Mouse (Mus musculus) neural tube, embryonic 15.5 days (tissue): ENCODE data around the gene Mdga1. TPM values are rescaled to one million over a fixed set of nuclear protein-coding genes. Genes with fewer than 3 reads are reported as not detected.

Experiments
- ATAC-seq: fragments of 200-750 bp; cut with Nextera tagmentation; 2 replicates; pipeline ENCODE4 v1.8.0; 2017; ENCODE audit warnings: mild to moderate bottlenecking, moderate TSS enrichment, moderate library complexity; ENCODE audit not compliant: low FRiP score
- H3K27ac ChIP-seq: fragments of 300-500 bp; sonication (generic); replicated peaks from 2 replicates; pipeline ENCODE4 v1.5.1; 2015; ENCODE audit warnings: mild to moderate bottlenecking, inconsistent platforms
- H3K27me3 ChIP-seq: fragments of 300-500 bp; sonication (generic); replicated peaks from 2 replicates; pipeline ENCODE4 v1.6.1; 2015; ENCODE audit warnings: inconsistent platforms
- H3K36me3 ChIP-seq: fragments of 300-500 bp; sonication (generic); 2 replicates; pipeline ENCODE4 v1.6.1; 2015; ENCODE audit warnings: inconsistent platforms
- H3K4me1 ChIP-seq: fragments of 300-500 bp; sonication (generic); 2 replicates; pipeline ENCODE4 v1.6.1; 2015; ENCODE audit warnings: inconsistent platforms
- H3K4me2 ChIP-seq: fragments of 300-500 bp; sonication (generic); 2 replicates; pipeline ENCODE4 v1.6.1; 2015; ENCODE audit warnings: inconsistent platforms, mild to moderate bottlenecking, moderate library complexity
- H3K4me3 ChIP-seq: fragments of 300-500 bp; sonication (generic); replicated peaks from 2 replicates; pipeline ENCODE4 v1.5.1; 2015; ENCODE audit warnings: mild to moderate bottlenecking, inconsistent platforms
- H3K9ac ChIP-seq: fragments of 300-500 bp; sonication (generic); replicated peaks from 2 replicates; pipeline ENCODE4 v1.6.1; 2015; ENCODE audit warnings: mild to moderate bottlenecking, inconsistent platforms
- H3K9me3 ChIP-seq: fragments of 300-500 bp; sonication (generic); replicated peaks from 2 replicates; pipeline ENCODE4 v1.6.1; 2016; ENCODE audit warnings: inconsistent platforms
- WGBS: fragments of 180-500 bp; shearing (Covaris S2); methylation state at CpG from one replicate; pipeline ENCODE4 v1.1.7; 2015; ENCODE audit warnings: mixed read lengths; 5-methylcytosine and 5-hydroxymethylcytosine counted together
- polyA plus RNA-seq: library from polyadenylated mRNA; unstranded; fragments of >200 nt; fragmentation: Nextera tagmentation; extraction: Ambion mirVana; gene quantifications from 2 replicates; pipeline ENCODE4 v1.2.1, GENCODE M21; 2015

Mdga1 gene
- polyA plus RNA-seq, 1 experiment from 2014 or later: 10.9 TPM

GRCm38 (mm10) chr17:29918791-29919551, 50.9 kb downstream of the Mdga1 start:
- H3K4me2 ChIP-seq: no peak overlapping the region
- H3K9me3 ChIP-seq: no peaks in the 10 kb centered on the region
- peaks cover 25% of the 10 kb centered on the region for H3K4me1 ChIP-seq
- H3K36me3 ChIP-seq: no peaks in the 10 kb centered on the region
- WGBS: 38% methylated on average over 13 of the region's 13 CpGs
- H3K4me3 ChIP-seq: no peak overlapping the region
- H3K9ac ChIP-seq: no peak overlapping the region
- H3K27ac ChIP-seq: peak overlapping the region; percentile 48
- no peaks in the 10 kb centered on the region for H3K27me3 ChIP-seq
- ATAC-seq: peak; percentile 73; the same call in 1 of the 2 replicates

DNA sequence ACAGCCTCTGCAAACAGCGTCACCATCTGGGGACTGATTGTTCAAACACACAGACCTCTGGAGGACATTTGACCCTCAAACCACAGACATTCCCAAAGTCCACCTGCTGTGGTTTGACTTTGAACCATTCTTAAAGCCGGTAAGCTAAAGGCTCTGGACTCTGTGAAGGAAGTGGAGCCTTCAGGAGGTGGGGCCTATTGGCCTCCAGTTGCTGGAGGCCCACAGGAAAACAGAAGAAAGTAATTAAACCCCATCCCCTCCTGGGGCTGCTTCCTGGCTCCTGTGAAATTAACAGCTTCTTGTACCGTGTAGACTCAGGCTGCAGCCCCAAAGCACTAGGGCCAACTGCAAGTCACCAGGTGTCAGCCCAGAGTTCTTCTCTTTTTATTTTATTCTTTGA, 52.9 kb downstream of the Mdga1 start:
- no peak for ATAC-seq
- Histone ChIP-seq H3K4me1 (peaks cover 29% of the 10 kb centered on the region), H3K27me3 (no peaks in the 10 kb centered on the region), H3K4me3 (no peak overlapping the region), H3K27ac (no peak overlapping the region), H3K36me3 (no peaks in the 10 kb centered on the region), H3K9ac (no peak overlapping the region), H3K9me3 (no peaks in the 10 kb centered on the region), H3K4me2 (no peak overlapping the region)
- 17% methylated on average over 3 of the region's 3 CpGs for WGBS

- H3K4me1 ChIP-seq: peaks cover 28% of the 10 kb centered on the region
- 45% methylated on average over 10 of the region's 10 CpGs for WGBS
- no peak overlapping the region for H3K27ac ChIP-seq
- H3K9ac ChIP-seq: no peak overlapping the region
- no peak overlapping the region for H3K4me2 ChIP-seq
- no peaks in the 10 kb centered on the region for H3K27me3 ChIP-seq
- H3K4me3 ChIP-seq: no peak overlapping the region
- no peaks in the 10 kb centered on the region for H3K36me3 ChIP-seq
- no peaks in the 10 kb centered on the region for H3K9me3 ChIP-seq
- no peak for ATAC-seq
Observed at GRCm38 (mm10) chr17:29915820-29916219, 54.1 kb downstream of the Mdga1 start.

- ATAC-seq: no peak
- Histone ChIP-seq H3K4me2 (no peak overlapping the region), H3K27me3 (no peaks in the 10 kb centered on the region), H3K27ac (no peak overlapping the region), H3K9me3 (no peaks in the 10 kb centered on the region), H3K36me3 (no peaks in the 10 kb centered on the region), H3K9ac (no peak overlapping the region), H3K4me3 (no peak overlapping the region), H3K4me1 (peaks cover 7% of the 10 kb centered on the region)
- 90% methylated on average over 16 of the region's 16 CpGs for WGBS
Observed at GRCm38 (mm10) chr17:29913301-29913965, 56.5 kb downstream of the Mdga1 start.

- H3K9me3 ChIP-seq: no peaks in the 10 kb centered on the region
- H3K4me2 ChIP-seq: no peak overlapping the region
- H3K27ac ChIP-seq: no peak overlapping the region
- H3K9ac ChIP-seq: no peak overlapping the region
- ATAC-seq: no peak
- no peaks in the 10 kb centered on the region for H3K36me3 ChIP-seq
- no peaks in the 10 kb centered on the region for H3K27me3 ChIP-seq
- peaks cover 7% of the 10 kb centered on the region for H3K4me1 ChIP-seq
- 62% methylated on average over 5 of the region's 5 CpGs for WGBS
- no peak overlapping the region for H3K4me3 ChIP-seq
Observed at GRCm38 (mm10) chr17:29912733-29913132, 57.2 kb downstream of the Mdga1 start.

DNA sequence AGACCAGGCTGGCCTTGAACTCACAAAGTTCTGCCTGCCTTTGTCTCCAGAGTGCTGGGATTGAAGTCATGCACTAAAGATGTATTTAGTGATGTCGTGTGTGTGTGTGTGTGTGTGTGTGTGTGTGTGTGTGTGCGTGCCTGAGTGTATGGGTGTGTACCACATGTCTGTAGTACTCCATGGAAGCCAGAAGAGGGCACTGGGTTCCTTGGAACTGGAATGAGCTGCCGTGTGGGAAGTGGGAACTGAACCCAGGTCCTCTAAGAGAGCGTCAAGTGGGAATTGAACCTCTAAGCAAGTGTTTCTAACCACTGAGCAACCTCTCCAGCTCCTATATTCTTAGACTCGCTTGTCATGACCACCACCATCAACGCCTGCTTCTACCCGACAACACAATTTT, 60.9 kb downstream of the Mdga1 start:
- H3K27ac ChIP-seq: no peak overlapping the region
- no peak overlapping the region for H3K4me3 ChIP-seq

DNA sequence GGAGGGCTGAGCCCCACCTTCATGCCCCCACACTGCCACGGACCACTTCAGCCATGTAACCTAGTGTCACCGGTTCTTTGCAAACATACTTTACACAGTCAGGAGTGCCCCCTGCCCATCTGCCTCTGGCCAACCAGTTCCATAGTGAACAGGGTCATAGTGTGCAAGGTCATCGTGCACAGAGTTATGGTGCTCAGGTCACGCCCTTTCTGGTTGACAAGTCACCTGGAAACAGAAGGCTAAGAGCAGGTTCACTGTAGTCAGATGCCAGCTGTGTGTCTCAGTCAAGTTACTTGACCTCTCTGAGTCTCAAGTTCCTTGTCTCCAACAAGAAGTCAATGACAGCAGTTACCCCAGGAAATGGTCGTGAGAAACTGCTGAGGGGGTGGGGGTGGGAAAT, 65.2 kb downstream of the Mdga1 start:
- ATAC-seq: no peak
- Histone ChIP-seq H3K27me3 (no peaks in the 10 kb centered on the region; the same call in 1 of the 2 replicates), H3K4me2 (no peak overlapping the region)

More for the DNA sequence above, 60.9 kb downstream of the Mdga1 start:
- H3K9ac ChIP-seq: no peak overlapping the region
- H3K9me3 ChIP-seq: no peaks in the 10 kb centered on the region
- WGBS: 92% methylated on average over 7 of the region's 7 CpGs
- no peak for ATAC-seq
- H3K36me3 ChIP-seq: no peaks in the 10 kb centered on the region
- no peak overlapping the region for H3K4me2 ChIP-seq
- no peaks in the 10 kb centered on the region; the same call in 1 of the 2 replicates for H3K27me3 ChIP-seq
- H3K4me1 ChIP-seq: peaks cover 4% of the 10 kb centered on the region; the same call in 1 of the 2 replicates

DNA sequence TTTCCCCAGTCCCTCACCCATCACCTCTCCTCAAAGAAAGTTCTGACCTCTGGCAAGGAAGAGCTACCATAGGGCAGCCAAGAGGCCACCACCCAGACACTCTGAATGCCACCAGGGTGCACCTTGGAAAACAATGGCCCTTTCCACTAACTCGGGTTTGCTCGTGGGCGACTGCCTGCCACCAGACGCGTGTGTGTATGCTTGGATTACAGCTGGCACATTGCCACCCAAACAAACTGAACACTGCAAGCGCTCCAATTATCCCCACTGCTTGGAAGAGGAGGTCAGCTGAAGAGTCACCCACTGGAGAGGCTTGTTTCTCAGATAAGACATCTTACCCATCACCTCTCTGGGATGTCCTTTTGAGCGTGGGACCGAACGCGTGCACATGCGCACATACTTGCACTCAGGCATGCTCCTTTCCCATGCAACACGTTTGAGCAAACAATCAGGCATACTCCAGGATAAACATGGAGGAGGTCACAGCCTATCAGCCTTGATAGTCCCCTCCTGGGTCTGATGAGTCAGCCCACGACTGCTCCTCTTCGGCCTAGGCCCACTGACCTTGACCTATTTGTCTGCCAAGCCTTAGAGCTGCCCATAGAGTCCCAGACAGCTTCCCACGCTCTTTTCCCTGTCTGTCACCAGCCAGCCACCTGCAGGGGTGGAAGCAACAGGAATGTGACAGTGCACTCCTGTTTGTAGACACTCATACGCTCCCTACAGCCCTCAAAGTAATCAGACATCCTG, 67.3 kb downstream of the Mdga1 start:
- Histone ChIP-seq H3K9ac (no peak overlapping the region), H3K36me3 (no peaks in the 10 kb centered on the region), H3K27ac (no peak overlapping the region), H3K4me3 (no peak overlapping the region), H3K4me2 (no peak overlapping the region), H3K4me1 (peaks cover 6% of the 10 kb centered on the region), H3K27me3 (no peaks in the 10 kb centered on the region; the same call in 1 of the 2 replicates), H3K9me3 (no peaks in the 10 kb centered on the region)
- 60% methylated on average over 16 of the region's 16 CpGs for WGBS
- no peak for ATAC-seq

More for the DNA sequence above, 65.2 kb downstream of the Mdga1 start:
- 74% methylated on average over 5 of the region's 5 CpGs for WGBS
- H3K36me3 ChIP-seq: no peaks in the 10 kb centered on the region
- no peaks in the 10 kb centered on the region for H3K9me3 ChIP-seq
- no peak overlapping the region for H3K27ac ChIP-seq
- H3K4me3 ChIP-seq: no peak overlapping the region
- no peak overlapping the region for H3K9ac ChIP-seq
- no peaks in the 10 kb centered on the region for H3K4me1 ChIP-seq

DNA sequence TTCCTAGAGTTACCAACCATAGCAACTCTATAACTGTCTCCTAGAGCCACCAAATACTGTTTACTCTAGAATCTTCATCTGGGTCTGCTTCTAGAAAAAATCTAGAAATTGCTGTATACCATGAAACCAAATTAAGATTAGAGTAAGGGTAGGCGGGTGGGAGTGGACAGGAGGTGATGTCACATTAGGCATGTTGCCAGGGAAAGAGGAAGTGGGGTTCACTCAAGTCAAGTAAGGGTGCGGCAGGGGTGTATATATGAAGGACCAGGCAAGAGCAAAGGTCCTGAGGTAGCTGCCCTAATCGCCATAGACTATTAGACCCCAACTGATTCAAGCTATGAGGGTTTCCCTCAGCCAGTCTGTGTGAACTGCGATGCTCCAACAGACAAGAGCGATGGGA, 69.6 kb downstream of the Mdga1 start:
- 85% methylated on average over 5 of the region's 5 CpGs for WGBS

DNA sequence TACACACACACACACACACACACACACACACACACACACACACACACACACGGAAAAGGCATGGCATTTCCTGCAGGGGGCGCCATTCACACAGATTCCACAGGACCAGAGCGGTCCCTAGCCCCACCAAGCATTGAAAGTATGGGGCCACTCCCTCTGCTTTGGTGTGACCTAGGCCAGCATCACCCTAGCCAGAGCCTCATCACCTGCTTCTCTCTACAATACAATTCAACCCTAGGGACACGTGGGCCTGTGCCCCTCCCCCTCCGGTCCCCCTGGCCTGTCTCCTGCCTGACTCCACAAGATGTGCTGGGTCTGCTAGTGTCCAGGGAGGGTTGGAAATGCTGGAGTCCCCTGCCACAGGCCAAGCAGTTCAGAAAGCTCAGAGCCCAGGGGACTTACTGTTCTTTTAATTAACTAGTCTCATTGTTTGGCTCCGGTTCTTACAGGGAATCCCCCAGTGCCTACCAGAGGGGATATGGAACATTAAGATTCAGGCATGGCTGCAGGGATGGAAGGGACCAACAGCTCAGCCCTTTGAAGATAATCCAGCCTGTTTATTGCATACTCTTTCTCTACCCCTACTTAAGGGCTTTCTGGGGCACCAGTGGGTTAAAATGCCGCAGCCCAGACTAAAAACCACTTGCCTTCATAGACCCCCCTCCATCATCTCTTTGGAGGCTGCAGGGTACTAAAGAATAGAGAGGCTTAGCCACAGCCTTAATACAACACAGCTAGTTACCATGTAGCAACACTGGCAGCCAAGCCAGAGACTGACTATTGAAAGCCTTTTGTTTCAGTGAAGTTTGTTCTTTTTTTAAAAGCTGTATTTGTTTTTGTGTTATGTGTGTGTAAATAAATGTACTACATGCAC, 73.5 kb downstream of the Mdga1 start:
- peak overlapping the region; percentile 10; the same call in 1 of the 2 replicates for H3K27ac ChIP-seq
- WGBS: 9% methylated on average over 7 of the region's 7 CpGs
- H3K9me3 ChIP-seq: no peaks in the 10 kb centered on the region
- no peaks in the 10 kb centered on the region for H3K36me3 ChIP-seq
- peak; percentile 46; the same call in 1 of the 2 replicates for ATAC-seq
- H3K27me3 ChIP-seq: no peaks in the 10 kb centered on the region; the same call in 1 of the 2 replicates
- no peak overlapping the region for H3K4me2 ChIP-seq
- H3K4me1 ChIP-seq: peaks cover 20% of the 10 kb centered on the region
- no peak overlapping the region for H3K4me3 ChIP-seq
- H3K9ac ChIP-seq: no peak overlapping the region

More for the DNA sequence above, 69.6 kb downstream of the Mdga1 start:
- H3K27me3 ChIP-seq: no peaks in the 10 kb centered on the region
- H3K9ac ChIP-seq: no peak overlapping the region
- H3K9me3 ChIP-seq: no peaks in the 10 kb centered on the region
- no peak for ATAC-seq
- H3K4me2 ChIP-seq: no peak overlapping the region
- peaks cover 14% of the 10 kb centered on the region for H3K4me1 ChIP-seq
- H3K4me3 ChIP-seq: no peak overlapping the region
- H3K36me3 ChIP-seq: no peaks in the 10 kb centered on the region
- H3K27ac ChIP-seq: no peak overlapping the region

GRCm38 (mm10) chr17:29895566-29895965, 74.3 kb downstream of the Mdga1 start:
- Histone ChIP-seq H3K4me3 (no peak overlapping the region), H3K9ac (no peak overlapping the region), H3K27me3 (peaks cover 5% of the 10 kb centered on the region), H3K4me1 (peaks cover 24% of the 10 kb centered on the region), H3K4me2 (no peak overlapping the region), H3K27ac (no peak overlapping the region), H3K9me3 (no peaks in the 10 kb centered on the region), H3K36me3 (no peaks in the 10 kb centered on the region)
- no peak for ATAC-seq
- 91% methylated on average over 5 of the region's 5 CpGs for WGBS
